Mouse (Mus musculus) kidney, embryonic 16.5 days (tissue): ENCODE data around the gene Treml1. TPM values are rescaled to one million over a fixed set of nuclear protein-coding genes. Genes with fewer than 3 reads are reported as not detected.

ENCODE experiments used
- ATAC-seq: fragments of 200-750 bp; cut with Nextera tagmentation; 2 replicates; pipeline ENCODE4 v1.8.0; 2017; ENCODE audit warnings: moderate TSS enrichment; ENCODE audit not compliant: low FRiP score, low TSS enrichment
- H3K27ac ChIP-seq: fragments of 300-500 bp; sonication (generic); 2 replicates; pipeline ENCODE4 v1.5.1; 2014; ENCODE audit warnings: low read length
- H3K27me3 ChIP-seq: fragments of 300-500 bp; sonication (generic); 2 replicates; pipeline ENCODE4 v1.6.1; 2014; ENCODE audit warnings: low read length, control low read depth, mixed read lengths; ENCODE audit not compliant: insufficient read depth
- H3K36me3 ChIP-seq: fragments of 300-500 bp; sonication (generic); 2 replicates; pipeline ENCODE4 v1.6.1; 2014; ENCODE audit warnings: low read length, control low read depth, mixed read lengths; ENCODE audit not compliant: insufficient read depth
- H3K4me1 ChIP-seq: fragments of 300-500 bp; sonication (generic); 2 replicates; pipeline ENCODE4 v1.6.1; 2014; ENCODE audit warnings: low read length, control low read depth, mixed read lengths; ENCODE audit not compliant: insufficient read depth
- H3K4me2 ChIP-seq: fragments of 300-500 bp; sonication (generic); replicated peaks from 2 replicates; pipeline ENCODE4 v1.6.1; 2014; ENCODE audit warnings: low read depth, low read length
- H3K4me3 ChIP-seq: fragments of 300-500 bp; sonication (generic); 2 replicates; pipeline ENCODE4 v1.5.1; 2014; ENCODE audit warnings: mild to moderate bottlenecking, low read length
- H3K9ac ChIP-seq: fragments of 300-500 bp; sonication (generic); replicated peaks from 2 replicates; pipeline ENCODE4 v1.6.1; 2014; ENCODE audit warnings: low read length
- H3K9me3 ChIP-seq: fragments of 300-500 bp; sonication (generic); 2 replicates; pipeline ENCODE4 v1.6.1; 2016; ENCODE audit warnings: low read length, control low read depth
- WGBS: fragments of 180-500 bp; shearing (Covaris S2); extraction: QIAGEN DNeasy Blood & Tissue Kit; methylation state at CpG from one replicate; pipeline ENCODE4 v1.1.7; 2014; 5-methylcytosine and 5-hydroxymethylcytosine counted together
- polyA plus RNA-seq: library from polyadenylated mRNA; unstranded; fragments of >200 nt; fragmentation: Nextera tagmentation; extraction: Ambion mirVana; gene quantifications from 2 replicates; pipeline ENCODE4 v1.2.1, GENCODE M21; 2015

Gene Treml1
- polyA plus RNA-seq, 1 experiment from 2014 or later, result 0.59 TPM

DNA sequence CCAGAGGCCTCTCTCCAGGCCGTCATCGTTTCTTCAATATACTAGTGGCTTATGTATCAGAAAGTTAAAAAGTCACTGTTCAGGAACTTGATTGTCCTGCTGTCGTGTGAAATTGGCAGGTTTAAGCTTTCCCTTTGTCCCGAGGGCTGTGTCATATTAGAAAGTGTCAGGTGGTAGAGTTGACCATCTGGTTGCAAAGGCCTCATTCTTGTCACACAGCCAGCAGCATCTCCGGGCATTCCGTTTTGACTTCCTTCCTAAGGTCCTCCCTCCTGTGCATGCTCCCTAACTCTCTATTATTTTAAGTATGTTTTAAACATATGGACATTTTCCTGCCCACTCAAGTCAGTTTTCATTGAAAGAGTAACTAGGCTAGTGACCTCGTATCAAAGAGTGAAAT, 56.3 kb downstream of the Treml1 start:
- Histone ChIP-seq H3K4me1 (peaks cover 29% of the 10 kb centered on the region), H3K4me2 (no peak overlapping the region), H3K9ac (no peak overlapping the region), H3K9me3 (no peaks in the 10 kb centered on the region), H3K27me3 (no peaks in the 10 kb centered on the region), H3K36me3 (peaks cover 32% of the 10 kb centered on the region), H3K27ac (peak overlapping the region; percentile 61; the same call in 1 of the 2 replicates), H3K4me3 (no peak overlapping the region)
- WGBS, result 69% methylated on average over 7 of the region's 7 CpGs
- no peak for ATAC-seq

Other genes with a start within 250 kb of the Treml1 start
- not detected in 2 replicates for gene 9830107B12Rik, start 213.6 kb upstream of the Treml1 start, polyA plus RNA-seq
- gene A530064D06Rik, start 192.6 kb upstream of the Treml1 start, polyA plus RNA-seq, result 0.15 TPM in 1 of 2 replicates, not detected in the other
- 0.14 TPM in 1 of 2 replicates, not detected in the other for gene Trem1, start 127.1 kb upstream of the Treml1 start, polyA plus RNA-seq
- gene Trem3, start 112.1 kb upstream of the Treml1 start, polyA plus RNA-seq, result 0.21 TPM in 1 of 2 replicates, not detected in the other
- 0.41 and 0.46 TPM in 2 replicates for gene Treml4, start 95.6 kb upstream of the Treml1 start, polyA plus RNA-seq
- 0.09 and 0.32 TPM in 2 replicates for gene Treml2, start 60.4 kb upstream of the Treml1 start, polyA plus RNA-seq
- gene B430306N03Rik, start 43.8 kb upstream of the Treml1 start, polyA plus RNA-seq, result 0.17 and 0.25 TPM in 2 replicates
- 1.8 and 2.4 TPM in 2 replicates for gene Trem2, start 13.5 kb upstream of the Treml1 start, polyA plus RNA-seq
- 16.6 and 18.9 TPM in 2 replicates for gene Nfya, start 50.0 kb downstream of the Treml1 start, polyA plus RNA-seq
- gene Oard1, start 50.1 kb downstream of the Treml1 start, polyA plus RNA-seq, result 70.2 and 77.9 TPM in 2 replicates
- 2.6 and 2.7 TPM in 2 replicates for gene Apobec2, start 73.0 kb downstream of the Treml1 start, polyA plus RNA-seq
- 1.7 and 2.0 TPM in 2 replicates for gene Tspo2, start 91.6 kb downstream of the Treml1 start, polyA plus RNA-seq
- gene Unc5cl, start 95.0 kb downstream of the Treml1 start, polyA plus RNA-seq, result 8.3 and 8.8 TPM in 2 replicates